Mouse (Mus musculus) CH12.LX (cell line): Measurements from ENCODE around the gene Gramd1b. TPM values are rescaled to one million over a fixed set of nuclear protein-coding genes. Genes with fewer than 3 reads are reported as not detected.
A peak's percentile ranks its signal among the peaks of the same experiment; 100 is the strongest.

ENCODE experiments used
- DNase-seq: peaks from one replicate; pipeline ENCODE4 v3.0.0-alpha.2; 2013; ENCODE audit errors: extremely low read depth
- H3K27ac ChIP-seq: 2 replicates; pipeline ENCODE4 v1.5.1; 2012; ENCODE audit warnings: low read depth, mild to moderate bottlenecking, control low read depth, moderate library complexity; ENCODE audit not compliant: insufficient read depth
- H3K27me3 ChIP-seq: replicated peaks from 2 replicates; pipeline ENCODE3; 2012; ENCODE audit warnings: inconsistent platforms
- H3K36me3 ChIP-seq, 2 experiments: replicated peaks in 1 of 2; 2 replicates each; pipeline versions ENCODE3 to v1.6.1; 2012; ENCODE audit warnings: inconsistent platforms in 1 of 2, low read length in 1 of 2, mild to moderate bottlenecking in 1 of 2, mixed read lengths in 1 of 2, moderate library complexity in 1 of 2; ENCODE audit not compliant: control insufficient read depth in 1 of 2, insufficient read depth in 1 of 2
- H3K4me1 ChIP-seq, 2 experiments: 2 replicates each; pipeline ENCODE4 v1.6.1; 2012; ENCODE audit warnings: inconsistent platforms in 1 of 2, moderate library complexity in 1 of 2; ENCODE audit not compliant: insufficient read depth in 2 of 2, control insufficient read depth in 1 of 2
- H3K4me2 ChIP-seq: 2 replicates; pipeline ENCODE4 v1.6.1; 2012; ENCODE audit warnings: low read depth, mild to moderate bottlenecking, control low read depth; ENCODE audit not compliant: poor library complexity, insufficient read depth, severe bottlenecking
- H3K4me3 ChIP-seq, 3 experiments: fragments of 150-350 bp in 1 of 3; sonication (generic) in 1 of 3; replicated peaks in 1 of 3; 2 replicates each; pipeline versions ENCODE3 to v1.5.1; 2011 to 2012; ENCODE audit warnings: low read depth in 2 of 3, low read length in 2 of 3, mild to moderate bottlenecking in 2 of 3, moderate library complexity in 2 of 3, control low read depth in 1 of 3, improper control_type of control experiment in 1 of 3, inconsistent platforms in 1 of 3, mixed read lengths in 1 of 3; ENCODE audit not compliant: poor library complexity in 1 of 3
- H3K79me2 ChIP-seq: replicated peaks from 2 replicates; pipeline ENCODE4 v1.6.1; 2012; ENCODE audit warnings: mild to moderate bottlenecking, moderate library complexity; ENCODE audit not compliant: control insufficient read depth, poor library complexity, insufficient read depth, severe bottlenecking; ENCODE audit errors: extremely low read depth
- H3K9ac ChIP-seq: 2 replicates; pipeline ENCODE4 v1.6.1; 2012; ENCODE audit warnings: low read depth, mild to moderate bottlenecking, control low read depth, moderate library complexity; ENCODE audit not compliant: insufficient read depth
- H3K9me3 ChIP-seq: replicated peaks from 2 replicates; pipeline ENCODE3; 2012; ENCODE audit warnings: low read length, inconsistent platforms, mixed read lengths
- BHLHE40 ChIP-seq: IDR thresholded peaks from 2 replicates; pipeline ENCODE4 v1.6.1; 2011; ENCODE audit warnings: mild to moderate bottlenecking, low read depth, low read length, improper control_type of control experiment
- CHD2 ChIP-seq: IDR thresholded peaks from 2 replicates; pipeline ENCODE4 v1.6.1; 2011; ENCODE audit warnings: low read length, improper control_type of control experiment
- CTCF ChIP-seq, 2 experiments: IDR thresholded peaks in 1 of 2; conservative IDR thresholded peaks in 1 of 2; 2 replicates each; pipeline ENCODE4 v1.5.1; 2011 to 2012; ENCODE audit warnings: low read depth in 2 of 2, low read length in 2 of 2, improper control_type of control experiment in 1 of 2, inconsistent platforms in 1 of 2, mild to moderate bottlenecking in 1 of 2, moderate library complexity in 1 of 2
- E2F4 ChIP-seq: IDR thresholded peaks from 2 replicates; pipeline ENCODE4 v1.6.1; 2011; ENCODE audit warnings: low read depth, low read length, improper control_type of control experiment; ENCODE audit not compliant: insufficient replicate concordance
- EP300 ChIP-seq: IDR thresholded peaks from 2 replicates; pipeline ENCODE4 v1.6.1; 2011; ENCODE audit warnings: low read length, improper control_type of control experiment
- ETS1 ChIP-seq: conservative IDR thresholded peaks from 2 replicates; pipeline ENCODE4 v1.6.1; 2012; ENCODE audit warnings: low read depth, mild to moderate bottlenecking, inconsistent platforms, low read length, improper control_type of control experiment, moderate library complexity
- GABPA ChIP-seq: IDR thresholded peaks from 2 replicates; pipeline ENCODE4 v1.6.1; 2012; ENCODE audit warnings: low read depth, low read length, improper control_type of control experiment, inconsistent platforms; ENCODE audit not compliant: insufficient replicate concordance
- HCFC1 ChIP-seq: IDR thresholded peaks from 2 replicates; pipeline ENCODE4 v1.6.1; 2012; ENCODE audit warnings: low read depth, mild to moderate bottlenecking, inconsistent platforms, low read length, improper control_type of control experiment
- JUND ChIP-seq: conservative IDR thresholded peaks from 2 replicates; pipeline ENCODE4 v1.6.1; 2011; ENCODE audit warnings: low read depth, low read length, improper control_type of control experiment
- MAFK ChIP-seq: IDR thresholded peaks from 2 replicates; pipeline ENCODE4 v1.6.1; 2011; ENCODE audit warnings: low read length, improper control_type of control experiment; ENCODE audit not compliant: insufficient replicate concordance
- MAX ChIP-seq: IDR thresholded peaks from 2 replicates; pipeline ENCODE4 v1.6.1; 2011; ENCODE audit warnings: low read length, improper control_type of control experiment
- MEF2A ChIP-seq: IDR thresholded peaks from 2 replicates; pipeline ENCODE4 v1.6.1; 2014; ENCODE audit warnings: low read depth, mild to moderate bottlenecking, inconsistent platforms, low read length, improper control_type of control experiment, borderline replicate concordance
- MYC ChIP-seq: IDR thresholded peaks from 2 replicates; pipeline ENCODE4 v1.6.1; 2011; ENCODE audit warnings: low read depth, mild to moderate bottlenecking, improper control_type of control experiment, low read length
- NELFE ChIP-seq: IDR thresholded peaks from 2 replicates; pipeline ENCODE4 v1.6.1; 2011; ENCODE audit warnings: low read depth, low read length, improper control_type of control experiment
- NRF1 ChIP-seq: IDR thresholded peaks from 2 replicates; pipeline ENCODE4 v1.6.1; 2014; ENCODE audit warnings: low read depth, mild to moderate bottlenecking, inconsistent platforms, low read length, improper control_type of control experiment, moderate library complexity
- PAX5 ChIP-seq: IDR thresholded peaks from 2 replicates; pipeline ENCODE4 v1.6.1; 2012; ENCODE audit warnings: low read length, inconsistent platforms, mixed read lengths
- POLR2A ChIP-seq: IDR thresholded peaks from 2 replicates; pipeline ENCODE4 v1.6.1; 2011; ENCODE audit warnings: low read depth, mild to moderate bottlenecking, improper control_type of control experiment, low read length
- POLR2AphosphoS2 ChIP-seq: IDR thresholded peaks from 2 replicates; pipeline ENCODE4 v1.6.1; 2011; ENCODE audit warnings: low read depth, low read length, improper control_type of control experiment
- SMC3 ChIP-seq: IDR thresholded peaks from 2 replicates; pipeline ENCODE4 v1.6.1; 2011; ENCODE audit warnings: low read depth, low read length, improper control_type of control experiment
- TBP ChIP-seq: conservative IDR thresholded peaks from 2 replicates; pipeline ENCODE4 v1.6.1; 2011; ENCODE audit warnings: low read depth, low read length, improper control_type of control experiment
- TCF12 ChIP-seq: IDR thresholded peaks from 2 replicates; pipeline ENCODE4 v1.6.1; 2014; ENCODE audit warnings: low read depth, mild to moderate bottlenecking, inconsistent platforms, low read length, improper control_type of control experiment
- UBTF ChIP-seq: IDR thresholded peaks from 2 replicates; pipeline ENCODE4 v1.6.1; 2012; ENCODE audit warnings: low read depth, mild to moderate bottlenecking, inconsistent platforms, low read length, improper control_type of control experiment, moderate library complexity
- ZNF384 ChIP-seq: IDR thresholded peaks from 2 replicates; pipeline ENCODE4 v1.6.1; 2012; ENCODE audit warnings: low read depth, low read length, improper control_type of control experiment, inconsistent platforms
- dilution Hi-C: fragments of 300-500 bp; cut with MboI; formaldehyde crosslinking; loops from 2 replicates; pipeline ENCODE4 v1.14.3; 2020; ENCODE audit warnings: low sequenced_read_pairs; ENCODE audit not compliant: extremely low pct_unique_long_range_greater_than_20kb, extremely low pct_ligation_motif_present
- in situ Hi-C: fragments of 300-500 bp; cut with MboI; formaldehyde crosslinking; loops from 3 replicates; pipeline ENCODE4 v1.14.3; 2019; ENCODE audit warnings: low sequenced_read_pairs, low pct_ligation_motif_present, low pct_unique_long_range_greater_than_20kb, mixed read lengths
- polyA plus RNA-seq: library from polyadenylated mRNA; unstranded; fragments of >175 nt; gene quantifications from 2 replicates; pipeline ENCODE4 v1.2.1, GENCODE M21; 2012; ENCODE audit warnings: low read depth; ENCODE audit not compliant: insufficient read length
- total RNA-seq, 2 experiments: library from RNA; depleted of rRNA; stranded (reverse); fragments of 300-350 nt in 1 of 2; fragments of >200 nt in 1 of 2; gene quantifications; 2 replicates each; pipeline ENCODE4 v1.2.3; 2012 to 2014

The Gramd1b gene
- total and polyA plus RNA-seq, 3 experiments, result 13.3 to 40.8 (median 16.7) TPM

DNA sequence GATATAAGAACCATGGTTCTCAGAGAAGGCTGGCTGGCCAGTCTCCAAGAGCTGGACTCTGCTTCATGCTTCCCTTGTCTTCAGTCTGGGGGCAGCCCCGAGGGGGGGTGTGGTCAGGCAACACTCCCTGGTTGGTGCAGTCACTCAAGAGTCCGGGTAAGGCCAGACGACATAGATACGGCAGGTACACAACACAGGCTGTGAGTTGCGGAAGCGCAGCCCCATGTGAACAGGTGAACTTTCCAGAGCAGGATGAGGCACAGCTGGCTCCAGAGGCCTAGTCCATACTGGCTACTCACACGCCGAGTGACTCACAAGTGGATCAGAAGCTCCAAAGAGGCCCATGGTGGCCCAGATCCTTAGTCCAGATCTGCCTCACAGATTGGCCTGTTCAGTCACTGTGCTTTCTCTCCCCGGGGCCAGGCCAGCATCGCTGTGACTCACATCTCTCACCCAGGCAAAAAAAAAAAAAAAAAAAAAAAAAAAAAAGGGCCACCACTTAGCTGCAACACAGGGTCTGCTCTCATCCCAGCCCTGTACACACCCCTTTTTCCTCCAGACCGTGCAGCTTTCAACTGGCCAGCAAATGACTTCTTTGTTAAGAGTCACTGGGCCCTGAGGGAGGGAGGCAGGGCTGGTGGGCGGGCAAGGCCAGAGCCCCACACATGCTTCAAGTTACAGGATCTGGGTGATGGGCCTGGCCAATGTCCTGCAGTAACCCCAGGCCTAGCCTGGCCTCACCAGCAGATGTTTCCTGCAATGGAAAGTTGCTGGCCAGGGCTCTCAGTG lies 210.1 kb downstream of the Gramd1b start:
- no peaks in the 10 kb centered on the region for H3K9me3 ChIP-seq
- peak overlapping the region; percentile 45 for H3K27ac ChIP-seq
- in situ Hi-C loops, result no loop called here
- TF ChIP-seq JUND (no peak), SMC3 (no peak), TCF12 (peak; percentile 78; the same call in 1 of the 2 replicates), PAX5 (no peak), CHD2 (peak; percentile 54), GABPA (no peak), MYC (no peak), NRF1 (no peak), ETS1 (0 out of 2 replicates have a peak, but pooled peaks have one; percentile 42), ZNF384 (peak; percentile 91), TBP (no peak), EP300 (0 out of 2 replicates have a peak, but pooled peaks have one; percentile 37)
- no peaks in the 10 kb centered on the region for H3K27me3 ChIP-seq
- peaks cover 15 to 65% of the 10 kb centered on the region in 2 experiments for H3K4me1 ChIP-seq
- 0 out of 2 replicates have a peak overlapping the region, but pooled peaks have one; percentile 3 for H3K9ac ChIP-seq
- H3K79me2 ChIP-seq, result no peaks in the 10 kb centered on the region
- H3K36me3 ChIP-seq, result peaks cover 6 to 93% of the 10 kb centered on the region in 2 experiments
- no peak for DNase-seq
- peak overlapping the region in 1 of 3 experiments; percentile 15 for H3K4me3 ChIP-seq
- peak overlapping the region; percentile 42; the same call in 1 of the 2 replicates for H3K4me2 ChIP-seq
- dilution Hi-C loops, result no loop called here

DNA sequence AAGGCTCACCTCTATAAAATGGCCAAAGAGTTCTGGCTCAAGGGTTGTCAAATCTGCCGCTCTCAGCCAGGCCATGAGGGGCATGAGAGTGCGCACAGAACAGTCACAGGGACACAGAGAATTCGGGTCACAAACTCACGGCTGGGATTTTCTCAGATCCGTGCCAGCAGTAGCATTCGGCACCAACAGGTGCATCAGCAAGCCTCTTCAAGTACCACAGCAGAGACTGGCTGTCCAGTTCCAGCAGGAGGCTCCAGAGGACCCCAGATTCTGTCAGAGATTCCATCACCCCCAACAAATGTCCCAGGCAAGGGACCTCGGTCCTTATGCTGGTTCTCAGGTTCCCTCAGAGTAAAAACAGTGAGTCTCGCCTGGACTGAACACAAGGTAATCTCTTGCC lies 210.8 kb downstream of the Gramd1b start:
- 0 out of 2 replicates have a peak overlapping the region, but pooled peaks have one; percentile 3 for H3K9ac ChIP-seq
- peaks cover 15 to 58% of the 10 kb centered on the region in 2 experiments for H3K4me1 ChIP-seq
- peaks cover 10 to 91% of the 10 kb centered on the region in 2 experiments for H3K36me3 ChIP-seq
- no peak for DNase-seq
- in situ Hi-C loops, result no loop called here
- no peak for TF ChIP-seq NELFE
- no peak for TF ChIP-seq MEF2A
- no peak for TF ChIP-seq EP300
- no peak for TF ChIP-seq UBTF
- TF ChIP-seq MAFK, result no peak
- no peak for TF ChIP-seq HCFC1
- TF ChIP-seq ETS1, result no peak
- TF ChIP-seq E2F4, result no peak
- TF ChIP-seq PAX5, result no peak
- TF ChIP-seq POLR2A, result no peak
- no peak for TF ChIP-seq MAX
- TF ChIP-seq POLR2AphosphoS2, result no peak
- TF ChIP-seq TBP, result no peak
- no peak for TF ChIP-seq CHD2
- TF ChIP-seq CTCF (conservative IDR thresholded peaks at IDR 0.05 in 1 of 2, IDR thresholded peaks at IDR 0.05 in 1 of 2; ENCODE audit: low read depth in 2 of 2, low read length in 2 of 2), result no peak
- TF ChIP-seq BHLHE40, result no peak
- no peaks in the 10 kb centered on the region for H3K79me2 ChIP-seq
- H3K4me3 ChIP-seq, result no peak overlapping the region
- no peak overlapping the region for H3K27ac ChIP-seq
- H3K9me3 ChIP-seq, result no peaks in the 10 kb centered on the region
- no peaks in the 10 kb centered on the region for H3K27me3 ChIP-seq
- H3K4me2 ChIP-seq, result no peak overlapping the region
- dilution Hi-C loops, result no loop called here
